In genomic region chr8:122349357-122350297, GRCm38 (mm10) we compare ENCODE assay signal across 20 mouse cellular contexts. TPM values are rescaled to one million over a fixed set of nuclear protein-coding genes. Genes with fewer than 3 reads are reported as not detected.
DNase-seq lines count a peak whose midpoint lies in the region; ATAC-seq and TF ChIP-seq lines count a peak whose summit lies in the region.
"Had no signal": no experiment of that assay in that cellular context is flagged by ENCODE, and none has a peak within 500 bp of the region (broad histone marks: within the 10 kb centered on the region; RNA-seq: fewer than 3 reads in every experiment).

No protein-coding gene starts in this region.

- H3K4me3 ChIP-seq in heart, embryonic 14.5 days (ENCODE audit: control insufficient read depth in 1 of 2, insufficient read depth in 1 of 2, low read depth in 1 of 2, low read length in 2 of 2) = no peak overlapping the region
- no peak overlapping the region for H3K4me3 ChIP-seq in bone marrow, adult 2 months (replicated peaks; ENCODE audit: control insufficient read depth, low read depth, low read length)
- no peak overlapping the region for H3K4me3 ChIP-seq in intestine, embryonic 16.5 days (ENCODE audit: low read length)
- no peak overlapping the region for H3K4me3 ChIP-seq in neural tube, embryonic 15.5 days (replicated peaks)
- H3K4me3 ChIP-seq: embryonic facial prominence, embryonic 12.5 days; forebrain, embryonic 15.5 days; limb, embryonic 13.5 days; neural tube, embryonic 13.5 days had no signal

- H3K4me2 ChIP-seq in heart, embryonic 14.5 days (ENCODE audit: low read length) = 0 out of 2 replicates have a peak overlapping the region, but pooled peaks have one; percentile 9
- no peak overlapping the region for H3K4me2 ChIP-seq in intestine, embryonic 16.5 days (ENCODE audit: low read depth, low read length)
- no peak overlapping the region for H3K4me2 ChIP-seq in neural tube, embryonic 15.5 days
- H3K4me2 ChIP-seq: embryonic facial prominence, embryonic 12.5 days; forebrain, embryonic 15.5 days; limb, embryonic 13.5 days; neural tube, embryonic 13.5 days had no signal

- H3K27me3 ChIP-seq in heart, embryonic 14.5 days (ENCODE audit: control insufficient read depth, insufficient read depth, low read length) = no peaks in the 10 kb centered on the region
- no peaks in the 10 kb centered on the region for H3K27me3 ChIP-seq in intestine, embryonic 16.5 days (replicated peaks; ENCODE audit: control insufficient read depth, insufficient read depth, low read length)
- H3K27me3 ChIP-seq in neural tube, embryonic 15.5 days (replicated peaks) = peaks cover 3% of the 10 kb centered on the region
- H3K27me3 ChIP-seq: Patski had no signal

- H3K9ac ChIP-seq in heart, embryonic 14.5 days (ENCODE audit: low read length) = 0 out of 2 replicates have a peak overlapping the region, but pooled peaks have one; percentile 17
- no peak overlapping the region for H3K9ac ChIP-seq in intestine, embryonic 16.5 days (ENCODE audit: low read depth, low read length)
- H3K9ac ChIP-seq in neural tube, embryonic 15.5 days (replicated peaks) = no peak overlapping the region
- H3K9ac ChIP-seq: embryonic facial prominence, embryonic 12.5 days; forebrain, embryonic 15.5 days; limb, embryonic 13.5 days; neural tube, embryonic 13.5 days had no signal

- peak overlapping the region; percentile 15 to 54; a peak in 3 of 4 replicates for H3K27ac ChIP-seq in heart, embryonic 14.5 days (replicated peaks in 1 of 2; ENCODE audit: control insufficient read depth in 1 of 2, insufficient read depth in 1 of 2, low read depth in 2 of 2, low read length in 2 of 2)
- peak overlapping the region; percentile 30 for H3K27ac ChIP-seq in bone marrow, adult 2 months (ENCODE audit: control insufficient read depth, insufficient read depth, low read depth, low read length, poor library complexity)
- H3K27ac ChIP-seq in intestine, embryonic 16.5 days (ENCODE audit: low read length) = no peak overlapping the region
- no peak overlapping the region for H3K27ac ChIP-seq in neural tube, embryonic 15.5 days (replicated peaks)
- H3K27ac ChIP-seq: embryonic facial prominence, embryonic 12.5 days; forebrain, embryonic 15.5 days; hindbrain, postnatal 0 days; limb, embryonic 13.5 days; neural tube, embryonic 13.5 days had no signal

- no peaks in the 10 kb centered on the region for H3K36me3 ChIP-seq in heart, embryonic 14.5 days (ENCODE audit: control insufficient read depth, insufficient read depth, low read length)
- H3K36me3 ChIP-seq in intestine, embryonic 16.5 days (ENCODE audit: control insufficient read depth, insufficient read depth, low read length) = no peaks in the 10 kb centered on the region
- no peaks in the 10 kb centered on the region for H3K36me3 ChIP-seq in neural tube, embryonic 15.5 days
- H3K36me3 ChIP-seq: embryonic facial prominence, embryonic 12.5 days; forebrain, embryonic 15.5 days; limb, embryonic 13.5 days; neural tube, embryonic 13.5 days had no signal

- TF ChIP-seq CTCF in bone marrow, adult 2 months (IDR thresholded peaks at IDR 0.05; ENCODE audit: control insufficient read depth, insufficient read depth, low read length) = no peak

- ATAC-seq in heart, embryonic 14.5 days (ENCODE audit: insufficient number of reproducible peaks, insufficient read depth, low FRiP score, low read depth) = 0 out of 2 replicates have a peak, but pooled peaks have one; percentile 48
- peak; percentile 82 for ATAC-seq in intestine, embryonic 16.5 days
- peak; percentile 74 for ATAC-seq in megakaryocyte-erythroid progenitor cell, adult 5-6 weeks (replicated peaks; ENCODE audit: low FRiP score, low TSS enrichment, poor library complexity, severe bottlenecking)
- no peak for ATAC-seq in neural tube, embryonic 15.5 days (ENCODE audit: low FRiP score)
- ATAC-seq: forebrain, embryonic 15.5 days; hindbrain, postnatal 0 days; Patski had no signal

- 17% methylated on average over 15 of the region's 15 CpGs for WGBS in heart, embryonic 14.5 days
- 12% methylated on average over 15 of the region's 15 CpGs for WGBS in bone marrow, adult 2 months
- 38% methylated on average over 15 of the region's 15 CpGs for WGBS in intestine, embryonic 16.5 days
- 47% methylated on average over 15 of the region's 15 CpGs for WGBS in neural tube, embryonic 15.5 days

- H3K9me3 ChIP-seq in heart, embryonic 14.5 days (ENCODE audit: control insufficient read depth, low read length) = no peaks in the 10 kb centered on the region
- H3K9me3 ChIP-seq in intestine, embryonic 16.5 days (ENCODE audit: control insufficient read depth, low read length) = no peaks in the 10 kb centered on the region
- H3K9me3 ChIP-seq in neural tube, embryonic 15.5 days (replicated peaks) = no peaks in the 10 kb centered on the region
- H3K9me3 ChIP-seq: embryonic facial prominence, embryonic 12.5 days; forebrain, embryonic 15.5 days; limb, embryonic 13.5 days; neural tube, embryonic 13.5 days had no signal

- no peak for TF ChIP-seq POLR2A in bone marrow, adult 2 months (IDR thresholded peaks at IDR 0.05; ENCODE audit: borderline replicate concordance, control insufficient read depth, low read depth, low read length)

- H3K4me1 ChIP-seq in heart, embryonic 14.5 days (ENCODE audit: control insufficient read depth in 2 of 2, insufficient read depth in 2 of 2, low read length in 2 of 2) = peaks cover 31 to 40% of the 10 kb centered on the region in 2 experiments
- peaks cover 6% of the 10 kb centered on the region for H3K4me1 ChIP-seq in bone marrow, adult 2 months (ENCODE audit: control insufficient read depth, insufficient read depth, low read length)
- H3K4me1 ChIP-seq in intestine, embryonic 16.5 days (ENCODE audit: control insufficient read depth, insufficient read depth, low read length) = peaks cover 5% of the 10 kb centered on the region; the same call in 1 of the 2 replicates
- H3K4me1 ChIP-seq in neural tube, embryonic 15.5 days = peaks cover 18% of the 10 kb centered on the region

- no peak for DNase-seq in heart, adult 18-20 months
- DNase-seq in kidney, postnatal 25 days = no peak
- DNase-seq in layer of hippocampus, adult 8-10 months (ENCODE audit: low spot score in 2 of 2) = no peak
- DNase-seq: adrenal gland, postnatal 10 days; cerebellum, adult 11 months; gastrocnemius, postnatal 14 days; layer of hippocampus, postnatal 36 days; lung, postnatal 4 days had no signal

RNA-seq across cellular contexts. Expression of gene Trhr2, which starts 10.9 kb away (rescaled TPM):
- not detected in 2 replicates for polyA plus RNA-seq in heart, embryonic 14.5 days (2014; fragmentation: Nextera tagmentation; extraction: Ambion mirVana)
- not detected for total RNA-seq in heart, adult 18-20 months (2021)
- not detected in 2 replicates for polyA plus RNA-seq in bone marrow, adult 2 months (2011; ENCODE audit: insufficient read depth, insufficient read length, low replicate concordance, missing spikeins)
- polyA plus RNA-seq in intestine, embryonic 16.5 days (2015; fragmentation: Nextera tagmentation; extraction: Ambion mirVana) = not detected in 2 replicates
- not detected in 2 replicates for total RNA-seq in megakaryocyte-erythroid progenitor cell, adult 5-6 weeks (2014; fragmentation: Nextera tagmentation)
- not detected in 2 replicates for total RNA-seq in megakaryocyte-erythroid progenitor cell, adult 5-6 weeks (2017)
- polyA plus RNA-seq in neural tube, embryonic 15.5 days (2015; fragmentation: Nextera tagmentation; extraction: Ambion mirVana) = 0.12 TPM in 1 of 2 replicates, not detected in the other
- 1 to 10 TPM in 3 of 4 experiments, under 1 TPM in 1; 0.31 to 1.8 (median 1.4) TPM for total RNA-seq in layer of hippocampus, adult 8-10 months (2022)
- total RNA-seq: adrenal gland, postnatal 10 days; gastrocnemius, postnatal 14 days had no signal
- polyA plus RNA-seq: forebrain, embryonic 15.5 days; kidney, embryonic 16.5 days; neural tube, embryonic 13.5 days had no signal

RNA-seq across cellular contexts. Expression of gene Zc3h18, which starts 26.8 kb away (rescaled TPM):
- polyA plus RNA-seq in heart, embryonic 14.5 days (2014; fragmentation: Nextera tagmentation; extraction: Ambion mirVana) = 17.7 and 19.6 TPM in 2 replicates
- 10 to 100 TPM; 20.9 to 24.5 TPM for total RNA-seq in heart, adult 18-20 months (2021)
- polyA plus RNA-seq in bone marrow, adult 2 months (2011; ENCODE audit: insufficient read depth, insufficient read length, low replicate concordance, missing spikeins) = 38.3 and 50.7 TPM in 2 replicates
- polyA plus RNA-seq in intestine, embryonic 16.5 days (2015; fragmentation: Nextera tagmentation; extraction: Ambion mirVana) = 40.5 and 43.1 TPM in 2 replicates
- total RNA-seq in megakaryocyte-erythroid progenitor cell, adult 5-6 weeks (2014; fragmentation: Nextera tagmentation) = 69.7 and 77.5 TPM in 2 replicates
- 81.4 and 93.2 TPM in 2 replicates for total RNA-seq in megakaryocyte-erythroid progenitor cell, adult 5-6 weeks (2017)
- polyA plus RNA-seq in neural tube, embryonic 15.5 days (2015; fragmentation: Nextera tagmentation; extraction: Ambion mirVana) = 30.6 and 35.3 TPM in 2 replicates
- 10 to 100 TPM; 39.6 to 42.7 (median 40.9) TPM for total RNA-seq in layer of hippocampus, adult 8-10 months (2022)

Comparison
In these comparisons a context has a peak if more than half of its experiments do, and no peak if none do; other contexts are left out.
1. H3K27ac ChIP-seq: peak in heart, embryonic 14.5 days (2 of 2) and bone marrow, adult 2 months (single experiment); none in intestine, embryonic 16.5 days (single experiment) and neural tube, embryonic 15.5 days (single experiment).